9 mouse cellular contexts compared by ENCODE assay signal in genomic region chr5:33278950-33279349, GRCm38 (mm10). TPM values are rescaled to one million over a fixed set of nuclear protein-coding genes. Genes with fewer than 3 reads are reported as not detected.
DNase-seq lines count a peak whose midpoint lies in the region; TF ChIP-seq lines count a peak whose summit lies in the region.
"Had no signal": no experiment of that assay in that cellular context is flagged by ENCODE, and none has a peak within 500 bp of the region (broad histone marks: within the 10 kb centered on the region; RNA-seq: fewer than 3 reads in every experiment).

No protein-coding gene starts in this region.

- no peaks in the 10 kb centered on the region for H3K27me3 ChIP-seq in cerebellum, adult 2 months (ENCODE audit: control insufficient read depth, insufficient read depth, low read length)
- H3K27me3 ChIP-seq in MEL (ENCODE audit: control insufficient read depth in 1 of 2, insufficient read depth in 2 of 2, low read length in 2 of 2): peaks cover 0 to 3% of the 10 kb centered on the region in 2 experiments; a peak in 2 of 4 replicates
- H3K27me3 ChIP-seq in forebrain, embryonic 10.5 days (ENCODE audit: poor library complexity, severe bottlenecking): no peaks in the 10 kb centered on the region
- H3K27me3 ChIP-seq: embryonic facial prominence, embryonic 15.5 days had no signal

- H3K4me3 ChIP-seq in cerebellum, adult 2 months (replicated peaks; ENCODE audit: insufficient read depth, low read depth, low read length): no peak overlapping the region
- H3K4me3 ChIP-seq in MEL (ENCODE audit: control insufficient read depth in 1 of 2, insufficient read depth in 1 of 2, low read depth in 2 of 2, low read length in 2 of 2): no peak overlapping the region
- H3K4me3 ChIP-seq in forebrain, embryonic 10.5 days: no peak overlapping the region
- H3K4me3 ChIP-seq: embryonic facial prominence, embryonic 15.5 days had no signal

- no peak overlapping the region for H3K9ac ChIP-seq in MEL (ENCODE audit: control insufficient read depth, low read depth, low read length, poor library complexity, severe bottlenecking)
- H3K9ac ChIP-seq: embryonic facial prominence, embryonic 15.5 days had no signal

- H3K4me1 ChIP-seq in cerebellum, adult 2 months (ENCODE audit: control insufficient read depth, insufficient read depth, low read length): no peaks in the 10 kb centered on the region
- peaks cover 15 to 30% of the 10 kb centered on the region in 2 experiments for H3K4me1 ChIP-seq in MEL (ENCODE audit: control insufficient read depth in 1 of 2, insufficient read depth in 2 of 2, low read length in 2 of 2)
- H3K4me1 ChIP-seq in forebrain, embryonic 10.5 days: peaks cover 4% of the 10 kb centered on the region
- H3K4me1 ChIP-seq: embryonic facial prominence, embryonic 15.5 days had no signal

- no peak for TF ChIP-seq EP300 in MEL (IDR thresholded peaks at IDR 0.05; ENCODE audit: low read depth in 1 of 2, low read length in 2 of 2)

- H3K9me3 ChIP-seq in MEL (replicated peaks; ENCODE audit: insufficient read depth, low read length): no peaks in the 10 kb centered on the region
- H3K9me3 ChIP-seq in forebrain, embryonic 10.5 days: no peaks in the 10 kb centered on the region
- H3K9me3 ChIP-seq: embryonic facial prominence, embryonic 15.5 days had no signal

- TF ChIP-seq RAD21 in MEL (IDR thresholded peaks at IDR 0.05; ENCODE audit: low read depth, low read length): peak; percentile 44

- H3K36me3 ChIP-seq in MEL (ENCODE audit: control insufficient read depth in 1 of 2, insufficient read depth in 2 of 2, low read length in 2 of 2): peaks cover 0 to 29% of the 10 kb centered on the region in 2 experiments; a peak in 2 of 4 replicates
- no peaks in the 10 kb centered on the region for H3K36me3 ChIP-seq in forebrain, embryonic 10.5 days (replicated peaks)
- H3K36me3 ChIP-seq: embryonic facial prominence, embryonic 15.5 days had no signal

- H3K27ac ChIP-seq in cerebellum, adult 2 months (ENCODE audit: insufficient read depth, low read length): no peak overlapping the region
- no peak overlapping the region for H3K27ac ChIP-seq in MEL (ENCODE audit: control insufficient read depth, low read depth, low read length)
- no peak overlapping the region for H3K27ac ChIP-seq in forebrain, embryonic 10.5 days
- H3K27ac ChIP-seq: embryonic facial prominence, embryonic 15.5 days had no signal

- H3K79me2 ChIP-seq in MEL (ENCODE audit: control insufficient read depth, insufficient read depth, low read length, poor library complexity): peaks cover 8% of the 10 kb centered on the region

- no peak for TF ChIP-seq POLR2A in cerebellum, adult 2 months (IDR thresholded peaks at IDR 0.05; ENCODE audit: borderline replicate concordance, insufficient read depth, low read length)
- TF ChIP-seq POLR2A in MEL (IDR thresholded peaks at IDR 0.05; ENCODE audit: control insufficient read depth in 1 of 2, insufficient read depth in 1 of 2, low read depth in 1 of 2, low read length in 2 of 2, poor library complexity in 1 of 2): no peak

- 0 out of 2 replicates have a peak, but pooled peaks have one; percentile 36 for TF ChIP-seq CTCF in cerebellum, adult 2 months (IDR thresholded peaks at IDR 0.05; ENCODE audit: borderline replicate concordance, insufficient read depth, low read depth, low read length)
- peak; percentile 43 to 75 (median 61) for TF ChIP-seq CTCF in MEL (IDR thresholded peaks at IDR 0.05 in 2 of 3, conservative IDR thresholded peaks at IDR 0.05 in 1 of 3; ENCODE audit: control insufficient read depth in 1 of 3, insufficient read depth in 1 of 3, low read depth in 2 of 3, low read length in 3 of 3, poor library complexity in 1 of 3, severe bottlenecking in 1 of 3)

- peak; percentile 37 to 41 for DNase-seq in cerebellum, adult 2 months
- no peak for DNase-seq in cerebellum, adult 8-10 months
- peak; percentile 19 to 39 for DNase-seq in left cerebral cortex, adult 18-20 months (ENCODE audit: low spot score in 2 of 2)
- DNase-seq in left cerebral cortex, adult 8-10 months (ENCODE audit: low spot score in 2 of 2): no peak
- DNase-seq in MEL (ENCODE audit: low read depth, low spot score): peak; percentile 73
- peak; percentile 41 to 56 for DNase-seq in kidney, postnatal 4 days
- DNase-seq in adrenal gland, adult (ENCODE audit: inconsistent age in 2 of 2, low spot score in 1 of 2): no peak
- no peak for DNase-seq in forebrain, embryonic 10.5 days (ENCODE audit: extremely low spot score, low spot score)

- 53% methylated on average over 5 of the region's 5 CpGs for WGBS in cerebellum, adult 2 months
- 55% methylated on average over 5 of the region's 5 CpGs for WGBS in forebrain, embryonic 10.5 days

TF ChIP-seq in MEL, 35 proteins besides CTCF, POLR2A, EP300 and RAD21:
- no peak for TF ChIP-seq CHD1 (IDR thresholded peaks at IDR 0.05; ENCODE audit: low read depth, low read length)
- no peak for TF ChIP-seq ZNF384 (IDR thresholded peaks at IDR 0.05; ENCODE audit: low read depth, low read length)
- TF ChIP-seq SMC3 (IDR thresholded peaks at IDR 0.05; ENCODE audit: low read depth, low read length): peak; percentile 63
- peak; percentile 38; the same call in 1 of the 2 replicates for TF ChIP-seq SIN3A (IDR thresholded peaks at IDR 0.05; ENCODE audit: low read length)
- 0 out of 2 replicates have a peak, but pooled peaks have one; percentile 1 for TF ChIP-seq KAT2A (conservative IDR thresholded peaks at IDR 0.05; ENCODE audit: low read depth, low read length)

RNA-seq across cellular contexts. Expression of gene Ctbp1, which starts 4.2 kb away (rescaled TPM):
- polyA plus RNA-seq in cerebellum, adult 2 months (2012; rRNA removed): 325 and 334 TPM in 2 replicates
- total RNA-seq in left cerebral cortex, adult 18-20 months (2021): 100 to 1,000 TPM; 340 to 348 TPM
- 100 to 1,000 TPM; 306 to 326 (median 313) TPM for total RNA-seq in left cerebral cortex, adult 8-10 months (2022)
- total RNA-seq in MEL (2012; rRNA removed): 413 and 443 TPM in 2 replicates
- 100 to 1,000 TPM; 353 to 595 TPM for polyA plus RNA-seq in MEL (2012; ENCODE audit: insufficient read depth in 1 of 2, insufficient read length in 2 of 2, low read depth in 1 of 2, low replicate concordance in 2 of 2, missing spikeins in 1 of 2)
- 454 and 466 TPM in 2 replicates for polyA plus RNA-seq in forebrain, embryonic 10.5 days (2016; fragmentation: Nextera tagmentation; extraction: Ambion mirVana)

RNA-seq across cellular contexts. Expression of gene Maea, which starts 56.4 kb away (rescaled TPM):
- 132 and 145 TPM in 2 replicates for polyA plus RNA-seq in cerebellum, adult 2 months (2012; rRNA removed)
- 100 to 1,000 TPM; 102 to 109 TPM for total RNA-seq in left cerebral cortex, adult 18-20 months (2021)
- 100 to 1,000 TPM in 1 of 4 experiments, 10 to 100 TPM in 3; 91.7 to 104 (median 98.1) TPM for total RNA-seq in left cerebral cortex, adult 8-10 months (2022)
- 140 and 151 TPM in 2 replicates for total RNA-seq in MEL (2012; rRNA removed)
- 100 to 1,000 TPM in 1 of 2 experiments, not detected in 1; 224 TPM for polyA plus RNA-seq in MEL (2012; ENCODE audit: insufficient read depth in 1 of 2, insufficient read length in 2 of 2, low read depth in 1 of 2, low replicate concordance in 2 of 2, missing spikeins in 1 of 2)
- polyA plus RNA-seq in forebrain, embryonic 10.5 days (2016; fragmentation: Nextera tagmentation; extraction: Ambion mirVana): 151 and 157 TPM in 2 replicates

Comparison
In these comparisons a context has a peak if more than half of its experiments do, and no peak if none do; other contexts are left out.
1. DNase-seq: peak in cerebellum, adult 2 months (2 of 2), left cerebral cortex, adult 18-20 months (2 of 2), MEL (single experiment) and kidney, postnatal 4 days (2 of 2); none in cerebellum, adult 8-10 months (single experiment), left cerebral cortex, adult 8-10 months (0 of 2), adrenal gland, adult (0 of 2) and forebrain, embryonic 10.5 days (single experiment).